Mouse (Mus musculus) layer of hippocampus, postnatal 10 days (tissue): ENCODE results near the gene Tmem54. TPM values are rescaled to one million over a fixed set of nuclear protein-coding genes. Genes with fewer than 3 reads are reported as not detected.

Source experiments
- DNase-seq, 2 experiments: peaks; one replicate each; pipeline ENCODE4 v3.0.0; 2021; ENCODE audit warnings: low spot score in 2 of 2
- long read RNA-seq: library from polyadenylated mRNA; stranded (forward); transcript quantifications from one replicate; pipeline ENCODE4 v2.0.0, GENCODE M21; 2023
- total RNA-seq, 2 experiments: library from RNA; stranded (reverse); gene quantifications; 2 replicates each; pipeline ENCODE4 v1.2.3; 2021

The Tmem54 gene
- total RNA-seq, result not detected
- long read RNA-seq, result 0 reads

DNA sequence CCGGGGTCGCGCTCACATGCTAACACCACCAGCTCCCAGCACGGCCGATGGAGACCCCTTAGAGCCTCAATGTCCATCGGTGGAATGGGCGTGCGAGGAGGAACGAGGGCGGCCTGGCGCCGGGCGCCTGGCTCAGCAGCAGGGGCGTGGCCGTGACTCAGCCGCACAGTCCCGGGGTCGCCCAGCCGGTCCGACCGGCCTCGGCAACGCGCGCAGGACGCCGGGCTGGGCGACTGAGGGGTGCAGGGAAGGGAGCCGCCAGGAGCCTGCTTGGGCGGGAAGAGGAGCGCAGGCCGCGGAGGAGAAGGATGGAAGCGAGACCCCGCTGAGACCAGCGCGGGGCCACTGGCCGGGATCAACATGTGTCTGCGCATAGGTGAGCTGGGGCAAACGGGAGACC, at the start of gene Tmem54:
Gene Tmem54, plus strand, starts transcription at position 193 of the 400 bp plus-strand sequence.
- no peak for DNase-seq

- no peak for DNase-seq
Measured at GRCm38 (mm10) chr4:129055562-129055961, 49.8 kb upstream of the Tmem54 start.

DNA sequence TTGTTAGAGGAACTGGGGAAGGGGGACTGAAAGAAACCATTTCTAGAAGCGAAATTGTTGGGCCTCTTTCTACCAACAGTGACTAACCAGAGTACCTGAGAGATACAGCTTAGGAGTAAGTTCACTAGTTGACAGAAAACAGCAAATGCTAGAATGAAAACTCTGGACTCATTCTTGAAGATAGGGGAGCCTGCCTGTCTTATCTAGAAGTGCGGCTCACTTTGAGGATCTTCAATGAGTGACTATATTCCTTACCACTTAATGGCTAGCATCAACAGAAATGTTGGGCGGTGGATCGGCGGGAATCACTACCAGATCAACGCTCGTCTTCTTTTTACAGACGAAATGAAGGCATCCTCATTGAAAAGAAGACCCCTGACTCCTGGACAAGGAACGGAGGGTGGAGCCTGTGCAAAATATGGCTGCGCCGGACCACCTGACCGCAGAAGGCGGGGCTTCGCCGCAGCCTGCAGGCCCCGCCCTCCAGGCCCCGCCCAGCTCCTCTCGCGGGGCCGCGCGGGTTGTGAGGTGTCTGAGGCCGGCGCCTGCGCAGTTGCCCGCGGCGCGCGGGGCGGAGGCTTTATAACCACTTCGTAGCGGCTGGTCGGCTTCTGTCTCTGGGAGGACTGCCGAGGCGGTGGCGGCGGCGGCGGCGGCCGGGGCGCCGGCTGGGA, 47.7 kb upstream of the Tmem54 start:
- DNase-seq, result peak; percentile 97 to 98

DNA sequence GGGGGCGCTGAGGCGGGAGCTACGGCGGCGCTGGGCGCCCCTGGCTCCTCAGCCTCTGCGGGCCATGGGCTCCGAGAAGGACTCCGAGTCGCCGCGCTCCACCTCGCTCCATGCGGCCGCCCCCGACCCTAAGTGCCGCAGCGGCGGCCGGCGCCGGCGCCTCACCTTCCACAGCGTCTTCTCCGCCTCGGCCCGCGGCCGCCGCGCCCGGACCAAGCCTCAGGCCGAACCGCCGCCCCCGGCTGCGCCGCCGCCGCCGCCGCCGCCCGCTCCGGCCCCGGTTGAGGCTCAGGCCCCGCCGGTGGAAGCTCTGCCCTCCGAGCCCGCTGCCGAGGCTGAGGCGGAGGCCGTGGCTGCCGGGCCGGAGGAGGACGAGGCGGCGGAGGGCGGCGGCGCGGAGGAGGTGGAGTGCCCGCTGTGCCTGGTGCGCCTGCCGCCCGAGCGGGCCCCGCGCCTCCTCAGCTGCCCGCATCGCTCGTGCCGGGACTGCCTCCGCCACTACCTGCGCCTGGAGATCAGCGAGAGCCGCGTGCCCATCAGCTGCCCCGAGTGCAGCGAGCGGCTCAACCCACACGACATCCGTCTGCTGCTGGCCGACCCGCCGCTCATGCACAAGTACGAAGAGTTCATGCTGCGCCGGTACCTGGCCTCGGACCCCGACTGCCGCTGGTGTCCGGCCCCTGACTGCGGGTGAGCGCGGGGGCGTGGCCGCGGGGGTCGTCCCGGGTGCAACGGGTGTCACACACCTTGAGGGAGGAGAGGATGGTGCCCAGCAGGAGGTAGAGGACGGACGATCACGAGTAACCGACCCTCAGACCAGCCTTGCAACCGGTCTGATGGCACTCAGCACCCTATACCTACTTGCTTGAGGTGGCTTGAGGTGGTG, 46.9 kb upstream of the Tmem54 start, which contains the start of gene Rnf19b:
Gene Rnf19b, plus strand, starts transcription at position 65 of the 886 bp plus-strand sequence.
- DNase-seq, result peak; percentile 43 to 59

DNA sequence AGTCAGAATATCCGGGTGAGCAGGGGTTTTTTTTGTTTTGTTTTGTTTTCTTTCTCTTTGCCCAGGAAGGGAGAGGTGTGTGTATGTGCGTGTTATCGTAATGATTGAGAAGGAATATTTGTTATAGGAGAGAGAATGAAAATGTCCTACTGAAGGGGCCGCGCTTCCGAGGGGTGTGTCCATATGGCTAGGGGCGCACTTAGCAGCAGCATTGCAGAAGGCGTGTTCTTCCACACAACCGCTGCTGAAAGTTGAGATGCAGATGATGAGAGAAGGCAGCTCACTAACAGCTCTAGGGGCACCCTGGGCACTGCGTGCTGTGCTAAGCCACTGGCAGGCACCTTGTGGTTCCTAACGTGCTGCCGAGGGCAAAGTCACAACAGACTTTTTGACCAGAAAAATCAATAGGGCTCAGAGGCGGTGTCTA, 46.2 kb upstream of the Tmem54 start:
- no peak for DNase-seq

GRCm38 (mm10) chr4:129059922-129060321, 45.4 kb upstream of the Tmem54 start:
- DNase-seq, result no peak

- no peak for DNase-seq
Measured at GRCm38 (mm10) chr4:129061486-129061885, 43.9 kb upstream of the Tmem54 start.

DNA sequence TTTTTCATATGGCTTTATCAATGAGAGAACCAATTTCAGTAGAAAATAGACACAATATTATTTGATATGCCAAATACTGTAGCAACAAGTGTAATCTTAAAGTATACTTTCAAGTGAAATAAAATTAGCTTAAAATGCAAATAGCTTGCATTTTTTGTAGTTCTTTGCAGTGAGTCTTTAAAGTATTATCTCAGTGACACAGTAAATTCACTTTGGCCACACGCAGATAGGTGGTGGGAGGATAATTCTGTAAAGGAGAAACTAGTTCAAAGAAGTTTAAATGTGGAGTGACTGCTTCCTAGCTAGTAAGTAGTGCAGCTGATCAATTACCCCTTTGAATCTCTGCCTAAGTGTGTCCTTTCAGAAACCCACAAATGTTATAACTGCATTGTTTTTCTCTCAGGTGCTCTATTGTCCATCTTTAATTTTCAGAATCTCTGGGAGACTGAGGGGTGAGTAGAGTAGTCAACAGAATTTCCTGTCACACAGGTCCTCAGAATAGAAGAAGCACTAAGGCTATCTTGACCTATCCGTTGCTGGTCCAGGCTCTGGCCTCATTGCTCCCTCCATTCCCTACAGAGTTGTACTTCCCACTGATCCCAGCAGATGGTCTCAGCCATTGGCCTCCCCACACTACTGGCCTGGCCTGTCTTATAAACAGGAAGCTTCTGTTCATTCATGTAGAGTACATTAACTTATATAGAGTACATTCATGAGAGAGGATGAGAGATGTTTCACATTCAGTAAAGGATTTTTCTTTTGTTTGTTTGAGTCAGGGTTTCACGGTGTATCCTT, 42.9 kb upstream of the Tmem54 start:
- no peak for DNase-seq

GRCm38 (mm10) chr4:129065688-129066236, 39.6 kb upstream of the Tmem54 start:
- DNase-seq, result no peak

DNA sequence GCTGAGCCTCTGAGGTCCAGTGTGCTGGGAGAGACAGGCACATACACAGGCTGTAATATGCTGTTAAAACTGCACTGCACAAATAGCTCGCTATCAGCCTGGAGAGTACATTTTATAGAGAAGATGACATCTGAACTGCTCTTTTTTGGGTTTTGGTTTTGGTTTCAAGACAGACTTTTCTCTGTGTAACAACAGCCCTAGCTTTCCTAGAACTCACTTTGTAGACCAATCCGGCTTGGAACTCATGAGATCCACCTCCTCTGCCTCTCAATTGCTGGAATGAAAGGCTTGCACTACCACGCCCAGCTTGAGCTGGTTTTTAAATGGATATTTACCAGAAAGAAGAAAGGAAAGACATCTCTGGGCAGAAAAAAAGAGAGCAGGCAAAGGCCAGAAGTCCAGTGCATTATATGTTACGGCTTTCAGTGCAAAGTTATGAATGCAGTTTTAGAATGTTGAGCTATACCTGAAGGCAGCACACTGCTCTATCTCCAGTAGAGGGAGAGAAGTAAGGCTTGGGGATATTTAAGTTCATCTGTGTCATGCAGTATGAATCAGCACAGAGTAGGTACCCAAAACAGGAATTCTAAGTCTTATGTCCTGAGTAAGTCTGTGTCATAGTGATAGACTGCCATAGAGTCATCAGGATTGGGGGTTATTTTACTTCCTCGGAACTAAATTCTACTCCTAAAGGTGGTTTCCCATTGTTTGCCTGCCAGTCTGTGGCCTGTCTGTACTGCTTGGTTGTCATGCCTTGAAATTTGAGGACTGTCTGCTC, 37.5 kb upstream of the Tmem54 start:
- DNase-seq, result no peak

- DNase-seq, result no peak
Measured at GRCm38 (mm10) chr4:129068848-129069247, 36.5 kb upstream of the Tmem54 start.

DNA sequence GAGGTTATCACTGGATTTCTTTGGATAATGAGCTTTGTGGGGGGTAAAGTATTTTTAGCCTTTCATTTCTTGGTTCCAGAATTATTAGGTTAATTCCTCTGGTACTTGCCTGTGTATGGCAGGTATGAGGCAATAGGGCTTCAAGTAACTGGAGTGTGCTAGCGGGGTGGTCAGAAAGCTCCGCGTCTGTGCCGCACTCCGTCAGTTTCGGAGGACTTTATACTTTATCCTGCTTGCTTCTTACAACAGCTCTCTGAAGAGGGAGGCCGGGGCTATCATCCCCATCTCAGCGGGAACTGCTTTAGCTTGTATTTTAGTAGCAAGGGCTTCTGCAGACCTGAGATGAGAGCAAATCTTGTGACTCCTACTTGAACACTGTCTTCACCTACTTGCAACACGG, 26.2 kb upstream of the Tmem54 start:
- DNase-seq, result no peak

DNA sequence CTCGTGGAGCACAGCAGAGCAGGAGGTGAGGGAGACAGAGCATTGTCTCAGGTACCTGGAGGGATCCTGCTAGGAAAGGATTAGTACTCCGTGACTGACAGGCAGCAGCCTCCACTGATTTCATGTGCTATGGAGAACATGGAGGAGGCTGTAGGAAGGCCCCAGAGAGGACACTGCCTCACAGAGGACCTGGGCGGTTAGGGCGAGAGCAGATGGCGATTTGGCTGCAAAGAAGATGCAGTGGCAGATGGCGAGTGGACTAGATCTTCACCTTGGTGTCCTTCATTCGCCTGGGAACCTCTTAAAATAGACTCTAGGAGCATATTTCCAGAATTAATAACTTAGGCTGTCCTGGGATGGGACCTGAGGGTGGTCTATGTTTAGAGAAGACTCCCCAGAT, 24.3 kb upstream of the Tmem54 start:
- DNase-seq, result no peak

GRCm38 (mm10) chr4:129081512-129081911, 23.8 kb upstream of the Tmem54 start:
- DNase-seq, result peak in 1 of 2 experiments; percentile 42

GRCm38 (mm10) chr4:129081939-129082338, 23.4 kb upstream of the Tmem54 start:
- no peak for DNase-seq

DNA sequence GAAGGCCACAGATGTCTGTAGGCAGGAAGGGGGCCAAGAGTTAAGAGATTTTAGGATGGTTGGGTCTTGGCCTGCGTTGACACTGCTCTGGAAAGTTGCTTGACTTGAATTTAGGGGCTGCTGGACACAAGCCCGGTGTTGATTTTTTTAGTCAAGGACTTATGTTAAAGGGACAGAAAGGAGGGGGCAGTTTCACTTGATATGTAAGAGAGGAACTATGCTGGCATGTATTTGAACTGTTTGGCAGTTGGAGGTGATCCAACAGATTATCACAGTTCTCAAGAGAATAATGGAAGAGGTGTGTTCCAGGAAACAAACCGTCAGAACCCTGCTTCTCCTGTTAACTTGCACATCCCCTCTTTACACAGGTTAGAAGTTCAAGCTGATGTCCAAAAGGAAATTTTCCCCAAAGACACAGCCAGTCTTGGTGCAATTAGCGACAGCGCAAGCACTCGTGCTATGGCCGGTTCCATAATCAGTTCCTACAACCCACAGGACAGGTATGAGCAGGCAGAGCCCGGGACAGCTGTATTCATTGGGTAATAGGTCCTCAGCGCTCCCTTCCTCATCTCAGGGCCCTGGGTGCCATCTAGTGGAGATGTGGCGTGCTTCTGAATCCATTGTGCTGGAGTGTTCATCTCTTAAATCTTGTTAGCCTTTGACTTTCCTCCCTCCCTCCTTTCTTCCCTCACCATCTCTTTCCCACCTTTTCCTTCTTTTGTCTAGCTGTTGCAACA, 22.8 kb upstream of the Tmem54 start:
- peak; percentile 63 to 73 for DNase-seq

DNA sequence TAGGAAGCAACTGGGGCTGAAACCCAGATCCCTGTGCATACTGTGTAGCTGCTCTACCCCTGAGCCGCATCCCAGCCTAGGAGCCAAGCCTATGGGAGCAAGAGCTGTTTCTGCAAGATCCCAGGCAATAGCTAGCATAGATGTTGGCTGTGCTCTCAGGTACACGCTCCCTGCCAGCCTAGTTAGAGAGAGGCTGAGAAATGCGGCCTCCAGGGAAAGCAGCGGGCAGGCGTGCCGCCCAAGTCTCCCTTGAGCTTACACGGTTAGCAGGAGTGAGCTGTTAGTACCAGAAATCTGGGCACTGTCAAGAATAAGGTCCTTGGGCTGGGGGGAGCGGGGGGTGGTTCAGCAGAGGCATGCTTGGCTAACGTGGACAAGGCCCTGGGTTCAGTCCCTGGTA, 20.5 kb upstream of the Tmem54 start:
- no peak for DNase-seq

DNA sequence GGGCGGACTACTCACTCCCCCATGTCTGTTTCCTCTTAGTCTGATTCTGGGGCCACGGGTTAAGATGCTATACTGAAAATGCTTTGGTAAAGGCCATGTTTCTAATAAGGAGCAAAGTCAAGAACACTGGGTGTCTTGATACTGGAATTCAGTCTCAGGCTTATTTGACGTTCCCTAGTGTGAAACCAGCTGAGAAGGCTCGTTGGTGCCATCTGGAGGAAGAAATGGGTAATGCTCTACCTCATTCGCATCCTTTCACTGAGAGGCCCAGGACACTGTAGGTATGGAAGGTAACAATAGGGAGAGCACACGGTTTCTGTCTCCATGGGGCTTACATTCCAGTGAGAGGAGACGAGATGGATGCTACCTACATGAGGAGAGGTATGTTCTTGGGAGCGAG, 19.3 kb upstream of the Tmem54 start:
- peak; percentile 77 to 81 for DNase-seq

- DNase-seq, result no peak
Measured at GRCm38 (mm10) chr4:129087850-129088249, 17.5 kb upstream of the Tmem54 start.

GRCm38 (mm10) chr4:129095276-129095675, 10.1 kb upstream of the Tmem54 start:
- DNase-seq, result no peak
